Mouse (Mus musculus) midbrain, embryonic 16.5 days (tissue): ENCODE measurements around the gene Upk1a. TPM values are rescaled to one million over a fixed set of nuclear protein-coding genes. Genes with fewer than 3 reads are reported as not detected.

Experiments used
- ATAC-seq: fragments of 200-750 bp; cut with Nextera tagmentation; 2 replicates; pipeline ENCODE4 v1.8.0; 2017; ENCODE audit warnings: moderate TSS enrichment
- H3K27ac ChIP-seq: fragments of 300-500 bp; sonication (generic); 2 replicates; pipeline ENCODE4 v1.5.1; 2014; ENCODE audit warnings: mild to moderate bottlenecking, low read length, mixed read lengths
- H3K27me3 ChIP-seq: fragments of 300-500 bp; sonication (generic); 2 replicates; pipeline ENCODE4 v1.6.1; 2014; ENCODE audit warnings: low read depth, low read length, mixed read lengths; ENCODE audit not compliant: control insufficient read depth, insufficient read depth
- H3K36me3 ChIP-seq: fragments of 300-500 bp; sonication (generic); 2 replicates; pipeline ENCODE4 v1.6.1; 2014; ENCODE audit warnings: mild to moderate bottlenecking, low read length, moderate library complexity, mixed read lengths; ENCODE audit not compliant: control insufficient read depth, insufficient read depth
- H3K4me1 ChIP-seq: fragments of 300-500 bp; sonication (generic); 2 replicates; pipeline ENCODE4 v1.6.1; 2014; ENCODE audit warnings: mild to moderate bottlenecking, low read length, mixed read lengths; ENCODE audit not compliant: control insufficient read depth, insufficient read depth
- H3K4me2 ChIP-seq: fragments of 300-500 bp; sonication (generic); 2 replicates; pipeline ENCODE4 v1.6.1; 2014; ENCODE audit warnings: mild to moderate bottlenecking, low read length, mixed read lengths
- H3K4me3 ChIP-seq: fragments of 300-500 bp; sonication (generic); 2 replicates; pipeline ENCODE4 v1.5.1; 2014; ENCODE audit warnings: low read depth, mild to moderate bottlenecking, low read length, moderate library complexity, mixed read lengths
- H3K9ac ChIP-seq: fragments of 300-500 bp; sonication (generic); 2 replicates; pipeline ENCODE4 v1.6.1; 2014; ENCODE audit warnings: low read depth, low read length, mixed read lengths
- H3K9me3 ChIP-seq: fragments of 300-500 bp; sonication (generic); replicated peaks from 2 replicates; pipeline ENCODE4 v1.6.1; 2014; ENCODE audit warnings: mild to moderate bottlenecking, low read length, mixed read lengths; ENCODE audit not compliant: control insufficient read depth, poor library complexity, severe bottlenecking
- WGBS: fragments of 180-500 bp; shearing (Covaris S2); extraction: QIAGEN DNeasy Blood & Tissue Kit; methylation state at CpG from one replicate; pipeline ENCODE4 v1.1.7; 2014; 5-methylcytosine and 5-hydroxymethylcytosine counted together
- polyA plus RNA-seq: library from polyadenylated mRNA; unstranded; fragments of >200 nt; fragmentation: Nextera tagmentation; extraction: Ambion mirVana; gene quantifications from 2 replicates; pipeline ENCODE4 v1.2.1, GENCODE M21; 2015

The Upk1a gene
- polyA plus RNA-seq, 1 experiment from 2014 or later, result 0.46 TPM

DNA sequence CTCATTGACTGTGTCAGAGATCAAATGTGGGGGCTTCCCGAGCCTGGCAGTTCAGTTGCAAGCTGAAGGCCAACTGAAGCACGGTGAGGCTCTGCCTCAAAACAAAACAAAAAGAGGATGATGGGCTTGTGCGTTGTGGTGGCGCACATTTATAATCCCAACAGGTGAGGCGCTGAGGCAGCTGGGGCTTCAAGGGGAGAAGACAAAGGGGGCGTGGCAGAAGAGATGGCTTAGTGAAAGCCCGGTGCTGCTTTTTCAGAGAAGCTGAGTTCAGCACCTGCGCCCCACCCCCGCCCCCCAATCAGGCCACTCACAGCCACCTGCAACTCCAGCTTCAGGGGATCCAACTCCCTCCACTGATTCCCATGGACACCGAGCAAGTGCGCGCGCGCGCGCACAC lies 4.2 kb downstream of the Upk1a start:
- Histone ChIP-seq H3K27ac (no peak overlapping the region), H3K4me1 (no peaks in the 10 kb centered on the region), H3K4me3 (no peak overlapping the region), H3K9ac (no peak overlapping the region), H3K9me3 (no peaks in the 10 kb centered on the region), H3K4me2 (no peak overlapping the region), H3K36me3 (no peaks in the 10 kb centered on the region), H3K27me3 (no peaks in the 10 kb centered on the region)
- ATAC-seq, result no peak
- 49% methylated on average over 16 of the region's 16 CpGs for WGBS

DNA sequence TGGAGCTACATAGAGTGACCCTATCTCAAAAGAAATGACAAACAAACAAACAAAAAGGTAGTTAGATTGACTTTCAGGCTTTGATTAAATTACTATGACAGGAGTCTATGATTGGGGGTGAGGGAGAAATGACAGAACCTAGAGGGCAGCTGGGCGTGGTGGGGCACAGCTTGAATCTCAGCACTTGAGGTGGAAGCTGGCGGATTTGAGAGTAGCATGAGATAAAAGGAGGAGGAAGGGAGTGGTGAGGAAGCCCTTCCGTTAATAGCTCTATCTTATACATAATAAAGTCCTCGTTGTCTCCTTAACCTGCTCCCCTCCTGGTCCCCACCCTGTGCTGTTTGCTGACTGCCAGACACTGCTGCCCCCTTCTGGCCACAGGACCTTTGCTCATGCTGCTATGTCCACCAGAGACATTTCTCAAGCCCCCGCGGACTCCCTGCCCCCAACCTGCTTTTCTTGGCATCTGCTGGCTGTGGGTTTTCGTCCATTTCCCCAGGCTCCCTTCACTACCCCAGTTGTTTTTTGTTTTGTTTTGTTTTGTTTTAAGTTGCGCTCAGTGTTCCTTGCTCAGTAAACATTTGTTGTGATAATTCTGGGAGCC lies 4.8 kb downstream of the Upk1a start:
- Histone ChIP-seq H3K36me3 (no peaks in the 10 kb centered on the region), H3K9me3 (no peaks in the 10 kb centered on the region), H3K27me3 (no peaks in the 10 kb centered on the region), H3K4me1 (no peaks in the 10 kb centered on the region), H3K27ac (no peak overlapping the region), H3K4me3 (no peak overlapping the region), H3K9ac (no peak overlapping the region), H3K4me2 (no peak overlapping the region)
- ATAC-seq, result no peak
- WGBS, result 30% methylated on average over 8 of the region's 8 CpGs

DNA sequence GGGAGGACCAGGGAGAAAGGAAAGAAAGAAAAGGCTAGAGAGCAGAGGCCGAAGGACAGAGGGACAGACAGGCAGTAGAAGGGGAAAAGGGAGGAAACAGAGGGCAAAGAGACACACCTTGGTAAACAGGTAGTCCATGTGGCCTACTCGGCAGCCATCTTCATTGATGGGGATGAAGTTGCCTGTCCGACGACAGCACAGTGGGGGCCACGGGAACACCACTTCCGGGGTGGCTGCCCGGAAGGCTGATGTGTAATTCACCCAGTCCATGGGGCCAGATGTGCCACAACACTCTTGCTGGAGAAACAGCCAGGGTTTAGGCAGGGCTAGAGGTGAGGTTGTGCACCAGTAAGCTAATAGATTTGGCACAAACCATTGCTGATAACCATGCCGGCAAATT lies 7.7 kb downstream of the Upk1a start:
- ATAC-seq, result no peak

GRCm38 (mm10) chr7:30604424-30604823 lies 8.2 kb downstream of the Upk1a start:
- no peak overlapping the region for H3K4me3 ChIP-seq
- no peak overlapping the region for H3K27ac ChIP-seq
- H3K9ac ChIP-seq, result no peak overlapping the region
- H3K4me1 ChIP-seq, result peaks cover 4% of the 10 kb centered on the region; the same call in 1 of the 2 replicates
- ATAC-seq, result no peak
- no peaks in the 10 kb centered on the region for H3K36me3 ChIP-seq
- no peaks in the 10 kb centered on the region for H3K9me3 ChIP-seq
- WGBS, result 54% methylated on average over 8 of the region's 8 CpGs
- no peak overlapping the region for H3K4me2 ChIP-seq
- H3K27me3 ChIP-seq, result no peaks in the 10 kb centered on the region

More for the DNA sequence above, 7.7 kb downstream of the Upk1a start:
- Histone ChIP-seq H3K9ac (no peak overlapping the region), H3K36me3 (no peaks in the 10 kb centered on the region), H3K27me3 (no peaks in the 10 kb centered on the region), H3K4me2 (no peak overlapping the region), H3K4me3 (no peak overlapping the region), H3K9me3 (no peaks in the 10 kb centered on the region), H3K4me1 (no peaks in the 10 kb centered on the region), H3K27ac (no peak overlapping the region)
- 81% methylated on average over 8 of the region's 8 CpGs for WGBS

GRCm38 (mm10) chr7:30602583-30602982 lies 10.1 kb downstream of the Upk1a start:
- Histone ChIP-seq H3K9ac (no peak overlapping the region), H3K27ac (no peak overlapping the region), H3K36me3 (no peaks in the 10 kb centered on the region), H3K4me1 (peaks cover 4% of the 10 kb centered on the region; the same call in 1 of the 2 replicates), H3K27me3 (no peaks in the 10 kb centered on the region), H3K4me2 (no peak overlapping the region), H3K4me3 (no peak overlapping the region), H3K9me3 (no peaks in the 10 kb centered on the region)
- ATAC-seq, result no peak
- WGBS, result 55% methylated on average over 3 of the region's 3 CpGs

DNA sequence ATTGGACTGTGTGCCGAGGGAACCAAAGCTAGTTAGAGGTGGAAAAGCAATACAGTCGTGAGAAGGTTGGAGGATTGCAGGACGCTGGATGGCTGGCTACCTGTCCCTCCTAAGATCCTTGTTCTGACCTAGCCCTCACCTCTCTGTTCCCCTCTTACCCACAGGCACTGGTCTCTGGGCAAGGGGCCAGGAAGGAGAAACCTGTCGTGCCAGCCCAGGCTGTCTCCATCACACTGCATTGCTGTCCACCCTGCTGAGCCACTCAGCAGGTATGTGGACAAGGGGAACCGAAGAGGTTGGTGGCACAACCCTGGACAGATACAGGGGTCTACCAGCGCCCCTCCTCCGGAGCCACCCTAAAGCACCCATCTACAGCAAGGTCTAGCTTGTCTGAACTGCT lies 12.0 kb downstream of the Upk1a start:
- WGBS, result 76% methylated on average over 7 of the region's 7 CpGs
- Histone ChIP-seq H3K4me1 (peaks cover 4% of the 10 kb centered on the region; the same call in 1 of the 2 replicates), H3K9me3 (no peaks in the 10 kb centered on the region), H3K27ac (no peak overlapping the region), H3K27me3 (no peaks in the 10 kb centered on the region), H3K9ac (no peak overlapping the region), H3K4me3 (no peak overlapping the region), H3K4me2 (no peak overlapping the region; the same call in 1 of the 2 replicates), H3K36me3 (no peaks in the 10 kb centered on the region)
- ATAC-seq, result no peak; the same call in 1 of the 2 replicates

- H3K27me3 ChIP-seq, result no peaks in the 10 kb centered on the region
- ATAC-seq, result peak; percentile 98
- H3K36me3 ChIP-seq, result no peaks in the 10 kb centered on the region
- no peak overlapping the region for H3K27ac ChIP-seq
- no peak overlapping the region for H3K9ac ChIP-seq
- no peak overlapping the region for H3K4me3 ChIP-seq
- peaks cover 4% of the 10 kb centered on the region; the same call in 1 of the 2 replicates for H3K4me1 ChIP-seq
- peak overlapping the region; percentile 32 for H3K4me2 ChIP-seq
- H3K9me3 ChIP-seq, result no peaks in the 10 kb centered on the region
- under 1% methylated on average over 16 of the region's 16 CpGs for WGBS
Observed at GRCm38 (mm10) chr7:30599933-30600353, 12.7 kb downstream of the Upk1a start.

DNA sequence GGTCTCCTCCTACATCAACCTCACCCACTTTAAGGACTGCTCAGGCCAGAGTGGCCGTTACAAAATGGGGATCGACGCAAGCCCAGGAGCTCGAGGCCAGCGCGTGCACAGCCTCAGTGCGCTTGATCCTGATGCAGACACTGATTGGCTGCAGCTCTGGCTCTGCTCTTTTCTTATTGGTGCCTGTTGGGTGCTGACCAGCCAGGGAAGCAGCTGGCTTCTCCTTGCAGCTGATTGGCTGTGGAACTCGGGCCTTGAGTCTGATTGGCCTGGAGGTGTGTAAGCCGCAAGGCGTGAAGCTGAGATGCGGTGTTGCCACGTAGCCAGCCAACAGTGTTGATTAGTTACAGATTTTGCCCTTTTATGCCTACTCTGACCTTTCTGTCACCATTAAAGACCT lies 13.9 kb downstream of the Upk1a start, which contains the start of gene Zbtb32:
Gene Zbtb32, minus strand, starts transcription at position 124 of the 400 bp plus-strand sequence.
- Histone ChIP-seq H3K9ac (no peak within 1 kb of the TSS), H3K4me3 (no peak within 1 kb of the TSS), H3K36me3 (no peaks in the 10 kb centered on the region), H3K4me2 (peak within 1 kb of the TSS; percentile 32), H3K27ac (no peak within 1 kb of the TSS), H3K9me3 (no peaks in the 10 kb centered on the region), H3K4me1 (peaks cover 4% of the 10 kb centered on the region; the same call in 1 of the 2 replicates), H3K27me3 (no peaks in the 10 kb centered on the region)
- WGBS, result 95% methylated on average over 12 of the region's 12 CpGs
- ATAC-seq, result no peak

DNA sequence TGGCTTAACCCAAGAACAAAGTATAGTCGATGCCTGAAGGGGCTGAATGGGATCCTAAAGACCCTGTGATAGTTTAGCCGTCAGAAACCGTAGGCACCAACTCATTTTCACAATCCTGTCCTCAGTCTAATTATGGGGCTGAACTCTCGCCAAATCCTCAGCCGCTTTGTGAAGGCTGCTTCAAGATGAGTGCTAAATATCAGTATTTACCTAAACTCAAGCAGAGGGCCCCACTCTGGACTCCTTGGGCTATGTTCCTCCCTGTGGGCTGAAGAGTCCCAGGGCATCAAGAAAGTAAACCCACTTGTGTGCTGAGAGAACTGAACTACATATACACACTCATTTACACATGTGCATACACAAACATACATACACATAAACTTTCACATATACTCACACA lies 15.8 kb downstream of the Upk1a start:
- no peak for ATAC-seq
- no peaks in the 10 kb centered on the region for H3K36me3 ChIP-seq
- H3K27ac ChIP-seq, result no peak overlapping the region
- H3K4me3 ChIP-seq, result no peak overlapping the region
- no peak overlapping the region for H3K4me2 ChIP-seq
- peaks cover 4% of the 10 kb centered on the region; the same call in 1 of the 2 replicates for H3K4me1 ChIP-seq
- 69% methylated on average over 5 of the region's 5 CpGs for WGBS
- no peak overlapping the region for H3K9ac ChIP-seq
- H3K9me3 ChIP-seq, result no peaks in the 10 kb centered on the region
- no peaks in the 10 kb centered on the region for H3K27me3 ChIP-seq
